Mouse (Mus musculus): Measurements from ENCODE around the gene Irf8. TPM values are rescaled to one million over a fixed set of nuclear protein-coding genes. Genes with fewer than 3 reads are reported as not detected.

Gene Irf8
- polyA plus RNA-seq, 2 experiments, result 4.2 to 8.9 TPM

DNA sequence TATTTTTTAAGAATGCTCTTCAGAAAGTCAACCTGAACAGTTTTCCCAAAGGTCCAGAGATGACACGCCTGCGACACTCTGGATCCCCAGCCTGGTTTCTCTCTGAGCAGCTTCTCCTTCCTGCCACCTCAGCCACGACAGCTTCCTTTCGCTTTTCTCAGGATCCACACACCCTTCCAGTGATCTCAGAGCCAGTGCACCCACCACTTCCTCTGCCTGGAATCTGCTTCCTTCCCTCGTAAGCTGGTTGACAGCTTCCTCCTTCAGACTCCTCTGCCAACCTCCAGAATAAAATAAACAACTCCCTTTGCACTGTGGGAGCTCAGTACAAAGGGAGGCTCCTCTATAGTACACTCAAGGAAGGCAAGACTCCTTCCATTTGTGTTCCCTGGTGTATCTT, 27.1 kb downstream of the Irf8 start:
- Histone ChIP-seq H3K9me3 (ENCODE audit: control insufficient read depth, low read length) (no peaks in the 10 kb centered on the region), H3K36me3 (replicated peaks; ENCODE audit: control insufficient read depth, insufficient read depth, low read depth) (no peaks in the 10 kb centered on the region), H3K27me3 (ENCODE audit: control insufficient read depth, insufficient read depth, low read length) (no peaks in the 10 kb centered on the region), H3K27ac (no peak overlapping the region), H3K4me1 (replicated peaks; ENCODE audit: control insufficient read depth in 2 of 2, insufficient read depth in 2 of 2, low read length in 1 of 2) (no peaks in the 10 kb centered on the region), H3K4me3 (ENCODE audit: insufficient read depth in 1 of 2, low read depth in 2 of 2, low read length in 2 of 2) (no peak overlapping the region), H3K9ac (replicated peaks) (no peak overlapping the region), H3K4me2 (ENCODE audit: low read depth) (no peak overlapping the region)
- TF ChIP-seq EP300 (IDR thresholded peaks at IDR 0.05; ENCODE audit: low read depth), result no peak
- TF ChIP-seq CTCF (IDR thresholded peaks at IDR 0.05; ENCODE audit: low read depth), result no peak
- ATAC-seq (ENCODE audit: insufficient read depth), result no peak
- 11% methylated on average over 5 of the region's 5 CpGs for WGBS (ENCODE audit: insufficient replicate concordance)
- no peak for DNase-seq (ENCODE audit: low read depth in 3 of 3, low spot score in 3 of 3)

- ATAC-seq (ENCODE audit: insufficient read depth) (no peak), DNase-seq (ENCODE audit: low read depth in 3 of 3, low spot score in 3 of 3) (no peak)
- Histone ChIP-seq H3K27me3 (ENCODE audit: control insufficient read depth, insufficient read depth, low read length) (no peaks in the 10 kb centered on the region), H3K9ac (replicated peaks) (no peak overlapping the region), H3K9me3 (ENCODE audit: control insufficient read depth, low read length) (no peaks in the 10 kb centered on the region), H3K4me2 (ENCODE audit: low read depth) (no peak overlapping the region), H3K27ac (no peak overlapping the region), H3K4me3 (ENCODE audit: insufficient read depth in 1 of 2, low read depth in 2 of 2, low read length in 2 of 2) (no peak overlapping the region), H3K36me3 (replicated peaks; ENCODE audit: control insufficient read depth, insufficient read depth, low read depth) (no peaks in the 10 kb centered on the region), H3K4me1 (replicated peaks; ENCODE audit: control insufficient read depth in 2 of 2, insufficient read depth in 2 of 2, low read length in 1 of 2) (peaks cover 0 to 6% of the 10 kb centered on the region in 2 experiments; a peak in 1 of 4 replicates)
- TF ChIP-seq EP300 (IDR thresholded peaks at IDR 0.05; ENCODE audit: low read depth) (no peak), CTCF (IDR thresholded peaks at IDR 0.05; ENCODE audit: low read depth) (no peak)
Measured at GRCm38 (mm10) chr8:120764638-120765037, 28.5 kb downstream of the Irf8 start.

GRCm38 (mm10) chr8:120766622-120767021, 30.5 kb downstream of the Irf8 start:
- Histone ChIP-seq H3K9me3 (ENCODE audit: control insufficient read depth, low read length) (no peaks in the 10 kb centered on the region), H3K27me3 (ENCODE audit: control insufficient read depth, insufficient read depth, low read length) (no peaks in the 10 kb centered on the region), H3K9ac (replicated peaks) (no peak overlapping the region), H3K4me2 (ENCODE audit: low read depth) (no peak overlapping the region), H3K4me3 (ENCODE audit: insufficient read depth in 1 of 2, low read depth in 2 of 2, low read length in 2 of 2) (no peak overlapping the region), H3K27ac (no peak overlapping the region), H3K4me1 (replicated peaks; ENCODE audit: control insufficient read depth in 2 of 2, insufficient read depth in 2 of 2, low read length in 1 of 2) (peaks cover 0 to 6% of the 10 kb centered on the region in 2 experiments; a peak in 1 of 4 replicates), H3K36me3 (replicated peaks; ENCODE audit: control insufficient read depth, insufficient read depth, low read depth) (no peaks in the 10 kb centered on the region)
- WGBS (ENCODE audit: insufficient replicate concordance), result 3% methylated on average over 3 of the region's 3 CpGs
- DNase-seq (ENCODE audit: low read depth in 3 of 3, low spot score in 3 of 3), result no peak
- ATAC-seq (ENCODE audit: insufficient read depth), result no peak
- no peak for TF ChIP-seq EP300 (IDR thresholded peaks at IDR 0.05; ENCODE audit: low read depth)
- TF ChIP-seq CTCF (IDR thresholded peaks at IDR 0.05; ENCODE audit: low read depth), result no peak

DNA sequence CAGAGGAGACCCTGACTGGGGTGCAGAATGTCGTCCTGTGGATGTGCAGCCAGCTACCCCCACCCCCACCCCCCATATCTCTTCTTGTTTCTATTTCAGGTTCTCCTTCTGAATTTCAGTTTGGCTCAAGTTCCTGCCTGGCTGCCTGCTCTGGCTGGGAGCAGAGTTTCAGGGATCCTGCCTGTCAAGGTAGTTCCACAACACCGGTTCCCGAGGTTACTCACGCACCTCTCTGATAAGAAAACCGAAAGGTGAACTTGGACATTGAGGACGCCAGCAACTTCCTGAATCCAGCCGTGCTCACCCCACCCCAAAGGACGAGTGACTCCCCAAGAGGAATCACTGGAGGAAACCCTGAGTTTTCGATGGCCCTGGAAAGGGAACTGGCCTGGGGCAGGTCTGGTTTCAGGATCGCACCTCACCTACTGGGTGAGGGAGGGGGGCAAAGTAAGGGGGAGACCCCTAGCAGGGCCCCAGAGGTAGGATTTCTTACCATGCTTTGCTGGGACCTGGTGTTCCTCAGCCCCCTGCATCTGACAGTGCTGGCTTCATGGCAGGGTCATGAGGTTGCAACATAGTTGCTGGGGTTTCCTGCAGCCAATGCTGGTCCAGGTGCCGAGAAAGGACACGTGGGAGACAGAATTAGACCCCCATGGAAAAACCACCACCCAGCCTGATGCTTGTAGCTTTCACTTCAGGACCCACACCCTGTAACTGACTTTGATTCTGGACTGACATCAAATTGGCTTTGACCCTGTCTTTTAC, 32.5 kb downstream of the Irf8 start:
- Histone ChIP-seq H3K9me3 (ENCODE audit: control insufficient read depth, low read length) (no peaks in the 10 kb centered on the region), H3K27me3 (ENCODE audit: control insufficient read depth, insufficient read depth, low read length) (no peaks in the 10 kb centered on the region), H3K9ac (replicated peaks) (no peak overlapping the region), H3K27ac (no peak overlapping the region), H3K4me1 (replicated peaks; ENCODE audit: control insufficient read depth in 2 of 2, insufficient read depth in 2 of 2, low read length in 1 of 2) (peaks cover 0 to 6% of the 10 kb centered on the region in 2 experiments; a peak in 1 of 4 replicates), H3K4me3 (ENCODE audit: insufficient read depth in 1 of 2, low read depth in 2 of 2, low read length in 2 of 2) (no peak overlapping the region), H3K36me3 (replicated peaks; ENCODE audit: control insufficient read depth, insufficient read depth, low read depth) (no peaks in the 10 kb centered on the region), H3K4me2 (ENCODE audit: low read depth) (no peak overlapping the region)
- no peak for ATAC-seq (ENCODE audit: insufficient read depth)
- DNase-seq (ENCODE audit: low read depth in 3 of 3, low spot score in 3 of 3), result no peak
- WGBS (ENCODE audit: insufficient replicate concordance), result 19% methylated on average over 12 of the region's 12 CpGs
- TF ChIP-seq CTCF (IDR thresholded peaks at IDR 0.05; ENCODE audit: low read depth), result no peak
- TF ChIP-seq EP300 (IDR thresholded peaks at IDR 0.05; ENCODE audit: low read depth), result no peak

GRCm38 (mm10) chr8:120777184-120777583, 41.0 kb downstream of the Irf8 start:
- H3K36me3 ChIP-seq (replicated peaks; ENCODE audit: control insufficient read depth, insufficient read depth, low read depth), result no peaks in the 10 kb centered on the region
- H3K4me2 ChIP-seq (ENCODE audit: low read depth), result no peak overlapping the region
- no peak overlapping the region for H3K27ac ChIP-seq
- no peaks in the 10 kb centered on the region for H3K27me3 ChIP-seq (ENCODE audit: control insufficient read depth, insufficient read depth, low read length)
- H3K9ac ChIP-seq (replicated peaks), result no peak overlapping the region
- H3K4me3 ChIP-seq (ENCODE audit: insufficient read depth in 1 of 2, low read depth in 2 of 2, low read length in 2 of 2), result no peak overlapping the region
- DNase-seq (ENCODE audit: low read depth in 3 of 3, low spot score in 3 of 3), result no peak
- TF ChIP-seq CTCF (IDR thresholded peaks at IDR 0.05; ENCODE audit: low read depth) (no peak), EP300 (IDR thresholded peaks at IDR 0.05; ENCODE audit: low read depth) (no peak)
- 71% methylated on average over 10 of the region's 10 CpGs for WGBS (ENCODE audit: insufficient replicate concordance)
- no peaks in the 10 kb centered on the region for H3K9me3 ChIP-seq (ENCODE audit: control insufficient read depth, low read length)
- no peaks in the 10 kb centered on the region for H3K4me1 ChIP-seq (replicated peaks; ENCODE audit: control insufficient read depth in 2 of 2, insufficient read depth in 2 of 2, low read length in 1 of 2)
- no peak for ATAC-seq (ENCODE audit: insufficient read depth)
